Mouse (Mus musculus) testis, adult 2 months (tissue): ENCODE results near the gene Zxdc.

ENCODE experiments used
- CTCF ChIP-seq: fragments of 200-500 bp; IDR thresholded peaks from 2 replicates; pipeline ENCODE4 v1.5.1; 2012; ENCODE audit warnings: low read depth, mild to moderate bottlenecking, inconsistent platforms, low read length, moderate library complexity; ENCODE audit not compliant: control insufficient read depth, insufficient read depth, insufficient replicate concordance
- POLR2A ChIP-seq: fragments of 200-500 bp; IDR thresholded peaks from 2 replicates; pipeline ENCODE4 v1.6.1; 2012; ENCODE audit warnings: low read depth, mild to moderate bottlenecking, inconsistent platforms, low read length, moderate library complexity; ENCODE audit not compliant: control insufficient read depth

- TF ChIP-seq POLR2A (no peak), CTCF (no peak)
Measured at GRCm38 (mm10) chr6:90451512-90451911, 82.2 kb downstream of the Zxdc start.
